ENCODE assay signal across 22 mouse cellular contexts in the genomic region with DNA sequence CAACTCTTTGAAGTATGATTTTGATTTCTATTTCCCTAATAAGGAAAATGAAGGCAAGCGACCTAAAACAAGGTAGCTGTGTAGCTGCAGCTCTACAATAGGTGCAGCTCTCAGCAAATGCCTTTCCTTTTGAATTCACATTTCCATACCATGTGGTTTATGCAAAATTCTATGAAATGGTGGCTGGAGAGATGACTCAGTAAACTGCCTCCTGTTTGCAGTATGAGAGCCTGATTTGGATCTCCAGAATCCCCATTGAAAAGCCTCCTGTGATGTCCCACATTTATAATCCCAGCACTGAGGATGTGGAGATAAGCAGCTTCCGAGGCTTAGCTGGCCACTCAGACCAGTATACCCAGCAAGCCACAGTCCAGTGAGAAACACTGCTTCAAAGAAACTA. TPM values are rescaled to one million over a fixed set of nuclear protein-coding genes. Genes with fewer than 3 reads are reported as not detected.
DNase-seq lines count a peak whose midpoint lies in the region; TF ChIP-seq lines count a peak whose summit lies in the region.
"Had no signal": no experiment of that assay in that cellular context is flagged by ENCODE, and none has a peak within 500 bp of the region (broad histone marks: within the 10 kb centered on the region; RNA-seq: fewer than 3 reads in every experiment).

No protein-coding gene starts in this region.

- 0 out of 2 replicates have a peak overlapping the region, but pooled peaks have one; percentile 49 for H3K27ac ChIP-seq in layer of hippocampus, adult 2 months
- H3K27ac ChIP-seq: embryonic facial prominence, embryonic 13.5 days; embryonic facial prominence, embryonic 15.5 days; forebrain, embryonic 10.5 days; forebrain, embryonic 12.5 days had no signal

- no peak for TF ChIP-seq CTCF in layer of hippocampus, adult 2 months (conservative IDR thresholded peaks at IDR 0.05)

- no peak overlapping the region for H3K4me3 ChIP-seq in layer of hippocampus, adult 2 months
- H3K4me3 ChIP-seq: embryonic facial prominence, embryonic 13.5 days; embryonic facial prominence, embryonic 15.5 days; erythroblast, embryonic 14.5 days; forebrain, embryonic 10.5 days; forebrain, embryonic 12.5 days had no signal

- no peak for DNase-seq in layer of hippocampus, adult 2 months (ENCODE audit: low spot score in 2 of 2)
- no peak for DNase-seq in layer of hippocampus, postnatal 25 days (ENCODE audit: extremely low spot score in 1 of 2, low spot score in 1 of 2)
- peak; percentile 12 for DNase-seq in retina, postnatal 1 day
- no peak for DNase-seq in retina, embryonic 14.5 days (ENCODE audit: low spot score)
- DNase-seq in brain, adult 2 months (ENCODE audit: low read depth, low spot score) = peak; percentile 60
- no peak for DNase-seq in thymus, postnatal 14 days
- DNase-seq: adrenal gland, adult 8-10 months; adrenal gland, postnatal 14 days; adrenal gland, postnatal 36 days; cerebellum, adult 11 months; cerebellum, adult 18-20 months; cerebellum, adult 8-10 months; cerebellum, adult 9-11 months; cerebellum, postnatal 14 days; cerebellum, postnatal 36 days; embryo, embryonic 11 days had no signal

RNA-seq across cellular contexts. Expression of gene Npy1r, which starts 59.6 kb away (rescaled TPM):
- total RNA-seq in layer of hippocampus, adult 2 months (2021) = 10 to 100 TPM; 28.9 to 30.6 TPM
- 10 to 100 TPM; 26.9 to 34.7 TPM for total RNA-seq in layer of hippocampus, postnatal 25 days (2021)
- total RNA-seq: common myeloid progenitor, adult 5-6 weeks had no signal

Comparison
In these comparisons a context has a peak if more than half of its experiments do, and no peak if none do; other contexts are left out.
1. DNase-seq: peak in retina, postnatal 1 day (single experiment) and brain, adult 2 months (single experiment); none in layer of hippocampus, adult 2 months (0 of 2), layer of hippocampus, postnatal 25 days (0 of 2), retina, embryonic 14.5 days (single experiment) and thymus, postnatal 14 days (single experiment).